Mouse (Mus musculus): Measurements from ENCODE around the gene Srsf6. TPM values are rescaled to one million over a fixed set of nuclear protein-coding genes. Genes with fewer than 3 reads are reported as not detected.

The Srsf6 gene
- polyA plus RNA-seq (2012; rRNA removed): 448 and 468 TPM in 2 replicates

GRCm38 (mm10) chr2:162931123-162931673, at the start of gene Srsf6:
Srsf6 (plus strand) TSS chr2:162931528.

DNA sequence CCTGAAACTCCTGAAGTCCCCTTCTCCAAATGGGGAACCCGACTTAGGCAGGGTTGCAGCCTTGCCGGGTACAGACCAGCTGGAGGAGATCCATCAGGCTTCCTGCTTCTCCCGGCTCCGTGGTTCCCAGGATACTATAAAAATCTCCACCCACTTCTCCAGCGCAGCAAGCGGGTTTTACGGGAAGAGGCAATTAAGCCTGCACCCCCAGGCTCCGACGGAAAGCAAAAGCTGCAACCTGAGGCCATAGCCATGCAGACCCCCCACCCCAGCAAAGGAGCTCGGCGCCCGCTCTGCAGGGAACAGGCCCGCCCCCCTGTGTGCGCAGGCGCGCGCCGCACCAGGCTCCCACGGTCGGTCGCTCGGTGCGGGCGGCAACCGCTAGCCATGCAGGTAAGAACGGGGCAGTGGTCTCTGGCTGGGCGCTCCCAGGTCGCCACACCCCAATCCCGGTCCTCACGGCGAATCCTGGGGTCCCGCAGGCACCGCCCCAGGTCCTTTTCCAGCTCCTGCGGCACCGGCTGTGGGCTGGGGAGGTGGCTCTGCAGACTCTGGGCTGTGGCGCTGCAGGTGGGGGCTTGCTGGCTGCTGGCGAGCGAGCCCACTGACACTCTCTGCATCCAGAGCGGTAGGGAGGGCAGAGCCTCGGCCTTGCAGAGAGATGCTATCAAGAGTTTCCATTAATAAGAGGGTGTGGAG, 12.0 kb downstream of the Srsf6 start, which contains the start of gene L3mbtl1:
Gene L3mbtl1, plus strand, starts transcription at position 325 of the 699 bp plus-strand sequence.

Other genes starting within 250 kb of the Srsf6 start
- gene L3mbtl1, start 11.9 kb downstream of the Srsf6 start, polyA plus RNA-seq (2012; rRNA removed): 3.4 and 5.0 TPM in 2 replicates
- 0.02 and 0.09 TPM in 2 replicates for gene Sgk2, start 55.8 kb downstream of the Srsf6 start, polyA plus RNA-seq (2012; rRNA removed)
- 34.6 and 36.9 TPM in 2 replicates for gene Ift52, start 85.8 kb downstream of the Srsf6 start, polyA plus RNA-seq (2012; rRNA removed)
- gene Mybl2, start 123.2 kb downstream of the Srsf6 start, polyA plus RNA-seq (2012; rRNA removed): 15.0 and 16.9 TPM in 2 replicates
- gene Gtsf1l, start 156.3 kb downstream of the Srsf6 start, polyA plus RNA-seq (2012; rRNA removed): 0.13 TPM in 1 of 2 replicates, not detected in the other